ENCODE assay signal across 8 mouse cellular contexts in the genomic region with DNA sequence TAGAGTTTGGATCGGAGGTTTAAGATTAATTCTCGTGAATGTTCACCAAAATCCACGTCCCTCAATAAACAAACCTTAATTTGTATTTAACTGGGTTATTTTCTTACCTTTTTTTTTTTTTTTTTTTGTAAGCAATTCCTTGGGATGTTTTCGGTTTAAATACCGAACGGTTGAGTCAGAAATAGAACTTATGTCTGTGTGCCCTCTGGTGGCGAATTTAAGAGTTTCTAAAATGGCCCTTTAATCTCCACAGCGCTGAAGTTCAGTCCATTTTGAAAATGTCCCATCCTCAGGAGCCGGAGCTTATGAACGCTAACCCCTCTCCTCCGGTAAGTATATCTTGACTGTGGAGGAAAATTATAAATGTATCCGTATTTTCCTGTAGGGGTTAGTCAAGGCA.
A peak's percentile ranks its signal among the peaks of the same experiment; 100 is the strongest.
DNase-seq lines count a peak whose midpoint lies in the region; ATAC-seq and TF ChIP-seq lines count a peak whose summit lies in the region.

No protein-coding gene starts in this region.

- peaks cover 27% of the 10 kb centered on the region for H3K36me3 ChIP-seq in embryonic facial prominence, embryonic 13.5 days
- H3K36me3 ChIP-seq in hindbrain, embryonic 12.5 days, result peaks cover 16% of the 10 kb centered on the region; the same call in 1 of the 2 replicates
- H3K36me3 ChIP-seq in stomach, embryonic 15.5 days, result 0 out of 2 replicates have a peak, but pooled peaks cover 3% of the 10 kb centered on the region

- no peaks in the 10 kb centered on the region for H3K9me3 ChIP-seq in embryonic facial prominence, embryonic 13.5 days
- H3K9me3 ChIP-seq in hindbrain, embryonic 12.5 days (replicated peaks), result no peaks in the 10 kb centered on the region
- H3K9me3 ChIP-seq in stomach, embryonic 15.5 days, result no peaks in the 10 kb centered on the region

- DNase-seq in gastrocnemius, adult 2 months, result peak; percentile 37
- DNase-seq in gastrocnemius, postnatal 10 days, result no peak
- peak; percentile 87 for DNase-seq in adipocyte (ENCODE audit: low spot score)
- DNase-seq in left cerebral cortex, postnatal 25 days (ENCODE audit: low spot score in 2 of 2), result peak; percentile 69 to 78

- H3K4me1 ChIP-seq in embryonic facial prominence, embryonic 13.5 days, result peaks cover 56% of the 10 kb centered on the region
- H3K4me1 ChIP-seq in hindbrain, embryonic 12.5 days, result peaks cover 20% of the 10 kb centered on the region
- H3K4me1 ChIP-seq in stomach, embryonic 15.5 days, result peaks cover 14% of the 10 kb centered on the region; the same call in 1 of the 2 replicates

- H3K4me3 ChIP-seq in gastrocnemius, adult 2 months, result peak overlapping the region; percentile 84
- H3K4me3 ChIP-seq in embryonic facial prominence, embryonic 13.5 days, result peak overlapping the region; percentile 73
- peak overlapping the region; percentile 51 for H3K4me3 ChIP-seq in hindbrain, embryonic 12.5 days
- peak overlapping the region; percentile 77 for H3K4me3 ChIP-seq in stomach, embryonic 15.5 days (replicated peaks)

- H3K27me3 ChIP-seq in embryonic facial prominence, embryonic 13.5 days, result peaks cover 13% of the 10 kb centered on the region
- H3K27me3 ChIP-seq in hindbrain, embryonic 12.5 days, result peaks cover 17% of the 10 kb centered on the region
- no peaks in the 10 kb centered on the region for H3K27me3 ChIP-seq in stomach, embryonic 15.5 days (replicated peaks)

- WGBS in embryonic facial prominence, embryonic 13.5 days, result 9% methylated on average over 12 of the region's 12 CpGs
- WGBS in hindbrain, embryonic 12.5 days, result 15% methylated on average over 12 of the region's 12 CpGs
- WGBS in stomach, embryonic 15.5 days, result 6% methylated on average over 12 of the region's 12 CpGs

- peak; percentile 70 for TF ChIP-seq CTCF in gastrocnemius, adult 2 months (IDR thresholded peaks at IDR 0.05)

- peak overlapping the region; percentile 82 for H3K4me2 ChIP-seq in embryonic facial prominence, embryonic 13.5 days
- H3K4me2 ChIP-seq in hindbrain, embryonic 12.5 days (replicated peaks), result peak overlapping the region; percentile 70
- H3K4me2 ChIP-seq in stomach, embryonic 15.5 days, result peak overlapping the region; percentile 90

- intact Hi-C loops in gastrocnemius, adult 2 months (cut with DNase I), result no loop called here
- intact Hi-C loops in left cerebral cortex, postnatal 25 days (cut with DNase I), result loop anchor here (1.0 to 2.0 kb wide), 2 partner anchors 394 to 530 kb away; no protein-coding TSS in a partner anchor

- peak overlapping the region; percentile 82 for H3K9ac ChIP-seq in embryonic facial prominence, embryonic 13.5 days
- no peak overlapping the region for H3K9ac ChIP-seq in hindbrain, embryonic 12.5 days
- no peak overlapping the region for H3K9ac ChIP-seq in stomach, embryonic 15.5 days

- H3K27ac ChIP-seq in gastrocnemius, adult 2 months, result peak overlapping the region; percentile 99
- no peak overlapping the region for H3K27ac ChIP-seq in embryonic facial prominence, embryonic 13.5 days
- no peak overlapping the region for H3K27ac ChIP-seq in hindbrain, embryonic 12.5 days
- H3K27ac ChIP-seq in stomach, embryonic 15.5 days, result no peak overlapping the region

- no peak for ATAC-seq in embryonic facial prominence, embryonic 13.5 days (ENCODE audit: insufficient number of reproducible peaks, insufficient read depth, low FRiP score, low TSS enrichment, low read depth)
- no peak for ATAC-seq in hindbrain, embryonic 12.5 days (ENCODE audit: low FRiP score)
- ATAC-seq in megakaryocyte progenitor cell, adult 5-6 weeks (replicated peaks; ENCODE audit: poor library complexity), result peak; percentile 43
- ATAC-seq in stomach, embryonic 15.5 days (ENCODE audit: insufficient read depth, low FRiP score, low read depth), result no peak
